Mouse (Mus musculus) R1 (cell line): ENCODE measurements around the gene Klk8.
A peak's percentile ranks its signal among the peaks of the same experiment; 100 is the strongest.

Source experiments
- DNase-seq: peaks from one replicate; pipeline ENCODE4 v3.0.0-alpha.2; 2018; ENCODE audit warnings: low read depth, low spot score

The Klk8 gene

DNA sequence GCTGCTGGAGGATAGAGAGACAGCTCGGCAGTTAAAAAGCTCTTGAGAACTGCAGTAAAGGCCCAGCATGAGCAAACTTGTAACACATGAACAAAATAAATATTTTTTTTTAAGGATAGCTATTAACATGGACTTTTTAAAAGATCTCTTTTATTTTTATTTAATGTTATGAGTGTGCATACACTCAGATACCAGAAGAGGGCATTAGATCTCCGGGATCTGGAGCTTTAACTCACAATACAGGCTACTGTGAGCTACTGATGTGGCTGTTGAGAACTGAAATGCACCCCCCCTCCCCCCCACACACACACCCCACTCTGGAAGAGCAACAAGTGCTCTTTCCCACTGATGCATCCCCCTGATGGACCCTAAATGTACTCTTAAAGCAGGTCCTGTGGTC, 8.1 kb upstream of the Klk8 start:
- DNase-seq: no peak

- no peak for DNase-seq
These were observed 5.8 kb upstream of the Klk8 start, which contains the start of gene Klk9 for GRCm38 (mm10) chr7:43791591-43791990. Klk9 (plus strand) TSS chr7:43791891.

GRCm38 (mm10) chr7:43796355-43796754, 1.0 kb upstream of the Klk8 start:
- DNase-seq: no peak

DNA sequence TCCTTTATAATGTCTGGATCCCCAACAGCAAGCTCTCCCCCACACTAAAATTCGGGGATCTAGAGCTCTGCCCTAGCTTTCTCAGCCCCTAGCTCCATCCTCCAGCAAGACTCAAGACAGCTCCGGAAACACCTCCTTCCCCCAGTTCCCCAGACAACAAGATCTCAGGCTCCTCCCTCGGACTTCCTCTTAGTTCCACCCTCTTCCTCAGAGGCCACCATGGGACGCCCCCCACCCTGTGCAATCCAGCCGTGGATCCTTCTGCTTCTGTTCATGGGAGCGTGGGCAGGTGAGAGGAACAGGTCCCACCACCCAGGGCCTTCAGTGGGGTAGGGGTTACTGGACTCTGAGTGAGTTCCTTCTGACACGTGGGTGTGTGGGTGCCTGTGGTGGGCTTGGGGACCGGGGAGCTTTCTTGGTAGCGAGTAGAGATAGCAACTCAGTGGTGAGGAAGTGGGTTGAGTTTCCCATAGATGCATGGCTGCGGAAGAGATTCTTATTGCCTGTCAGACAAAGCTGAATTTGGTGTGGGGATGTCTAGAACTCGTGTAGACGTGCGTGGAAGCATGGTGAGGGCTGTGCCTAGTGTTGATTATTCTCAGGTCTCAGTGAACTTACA, 576 bp downstream of the Klk8 start:
- DNase-seq: peak; percentile 85

- DNase-seq: peak; percentile 58
These were observed 2.5 kb downstream of the Klk8 start for GRCm38 (mm10) chr7:43799876-43800275.

DNA sequence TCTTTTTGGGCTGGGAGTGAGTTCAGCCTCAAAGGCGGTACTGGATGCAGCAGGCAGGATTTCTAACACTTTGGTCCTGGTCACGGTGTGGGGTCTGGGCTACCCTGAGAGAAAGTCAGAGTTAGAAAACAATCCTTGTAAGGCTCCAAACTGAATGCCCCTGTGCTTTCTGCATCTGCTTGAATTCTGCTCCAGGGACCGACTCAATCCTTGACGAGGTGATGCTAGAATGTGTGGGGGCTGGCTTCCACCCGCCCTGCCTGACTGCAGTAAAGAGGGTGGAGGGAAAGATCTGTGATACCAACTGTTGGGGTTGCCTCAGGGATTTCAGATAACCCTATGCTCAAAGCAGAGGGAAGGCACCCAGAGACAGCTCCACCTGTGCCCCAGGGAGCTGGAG, 13.6 kb downstream of the Klk8 start, which contains the start of gene Klk7:
Gene Klk7, plus strand, starts transcription at position 301 of the 400 bp plus-strand sequence.
- no peak for DNase-seq

DNA sequence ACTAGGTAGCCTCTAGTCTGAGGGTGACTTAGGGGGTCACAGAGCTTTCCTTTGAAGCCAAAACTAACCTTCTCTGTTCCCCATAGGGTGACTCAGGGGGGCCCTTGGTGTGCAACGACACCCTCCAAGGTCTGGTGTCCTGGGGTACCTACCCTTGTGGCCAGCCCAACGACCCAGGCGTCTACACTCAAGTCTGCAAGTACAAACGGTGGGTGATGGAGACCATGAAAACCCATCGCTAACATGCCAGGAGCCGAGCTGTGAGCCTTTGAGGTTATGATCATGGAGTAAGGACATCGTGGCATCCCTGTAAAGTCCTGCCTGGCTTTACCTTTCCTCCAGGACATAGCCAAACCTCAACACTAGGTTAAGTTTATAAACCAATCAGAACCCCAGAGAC, 17.8 kb downstream of the Klk8 start:
- DNase-seq: no peak

GRCm38 (mm10) chr7:43816746-43817145, 19.4 kb downstream of the Klk8 start:
- peak; percentile 74 for DNase-seq

GRCm38 (mm10) chr7:43821581-43821980, 24.2 kb downstream of the Klk8 start:
- no peak for DNase-seq

GRCm38 (mm10) chr7:43824199-43824598, 26.8 kb downstream of the Klk8 start, which contains the start of gene Klk6:
Klk6 (plus strand) TSS chr7:43824499.
- no peak for DNase-seq

DNA sequence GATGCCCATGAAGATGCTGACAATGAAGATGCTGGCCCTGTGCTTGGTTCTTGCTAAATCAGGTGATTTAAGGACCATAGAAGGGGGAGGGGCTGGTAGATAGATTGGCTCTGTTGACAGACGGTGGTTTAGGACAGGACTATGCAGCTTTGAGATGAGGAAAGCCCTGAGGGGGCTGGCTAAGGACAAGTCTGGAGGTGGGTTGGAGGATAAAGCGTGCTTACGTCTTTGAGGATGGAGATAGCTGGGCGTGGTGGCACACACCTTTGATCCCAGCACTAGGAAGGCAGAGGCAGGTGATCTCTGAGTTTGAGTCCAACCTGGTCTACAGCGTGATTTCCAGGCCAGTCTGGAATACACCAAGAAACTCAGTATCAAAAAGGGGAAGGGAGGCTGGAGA, 28.7 kb downstream of the Klk8 start:
- no peak for DNase-seq

DNA sequence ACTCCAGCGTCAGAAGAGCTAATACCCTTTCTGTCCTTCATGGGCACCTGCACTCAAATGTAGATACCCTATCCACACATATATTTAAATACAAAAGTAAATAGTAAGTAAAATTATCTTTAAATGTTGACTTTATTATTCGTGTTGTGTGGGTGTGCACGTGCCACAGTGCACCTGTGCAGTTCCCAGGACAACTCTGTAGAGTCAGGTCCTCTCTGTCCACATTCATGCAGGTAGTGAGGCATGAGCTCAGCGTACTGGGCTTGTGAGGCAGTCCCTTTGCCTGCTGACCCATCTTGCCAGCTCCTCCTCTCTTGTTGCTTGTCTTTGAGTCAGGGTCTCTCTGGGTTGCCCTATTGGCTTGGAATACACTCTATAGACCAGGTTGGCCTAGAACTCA, 30.3 kb downstream of the Klk8 start:
- DNase-seq: no peak

GRCm38 (mm10) chr7:43829006-43829405, 31.6 kb downstream of the Klk8 start:
- no peak for DNase-seq

GRCm38 (mm10) chr7:43841701-43842100, 44.3 kb downstream of the Klk8 start, which contains the start of gene Klk5:
Klk5 (plus strand) TSS chr7:43841971.
- DNase-seq: no peak

DNA sequence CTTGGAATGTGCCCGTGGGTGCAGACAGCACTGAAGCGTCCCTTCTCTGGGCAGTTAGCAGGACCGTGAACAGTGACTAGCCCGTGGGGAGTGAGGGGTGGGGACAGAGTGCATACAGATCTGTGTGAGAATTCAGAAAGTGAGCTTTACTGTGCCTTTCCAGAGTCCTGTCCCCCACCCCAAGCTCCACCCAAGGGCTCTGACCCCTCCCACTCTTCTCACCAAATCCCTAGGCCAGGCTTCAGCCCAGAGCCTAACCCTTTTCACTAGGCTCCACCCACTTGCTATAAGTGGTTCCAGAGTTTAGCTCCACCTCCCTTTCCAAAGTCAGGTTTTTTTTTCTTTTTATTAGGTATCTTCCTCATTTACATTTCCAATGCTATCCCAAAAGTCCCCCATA, 46.4 kb downstream of the Klk8 start:
- peak; percentile 57 for DNase-seq

GRCm38 (mm10) chr7:43851616-43852015, 54.2 kb downstream of the Klk8 start:
- DNase-seq: no peak
